Mouse (Mus musculus): ENCODE results near the gene 4833439L19Rik.

Gene 4833439L19Rik

DNA sequence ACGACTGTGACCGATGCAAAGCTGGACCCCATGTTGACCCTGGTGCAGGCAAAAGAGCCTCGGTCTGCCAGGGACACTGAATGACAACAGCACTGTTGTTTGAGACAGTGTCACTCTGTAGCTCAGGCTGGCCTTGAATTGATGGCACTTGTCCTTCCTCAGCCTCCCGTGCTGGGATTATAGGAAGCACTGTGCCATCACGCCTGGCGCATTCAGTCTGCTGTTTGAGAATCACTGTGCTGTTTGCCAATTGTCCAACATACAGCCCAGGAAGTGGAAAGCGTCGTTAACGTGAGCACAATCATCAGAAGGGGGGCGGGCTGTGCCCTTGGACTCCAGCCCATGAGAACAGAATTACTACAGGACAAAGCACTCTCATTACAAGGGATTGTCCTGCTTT, 16.9 kb upstream of the 4833439L19Rik start:
- no peak for DNase-seq (ENCODE audit: low read depth)

DNA sequence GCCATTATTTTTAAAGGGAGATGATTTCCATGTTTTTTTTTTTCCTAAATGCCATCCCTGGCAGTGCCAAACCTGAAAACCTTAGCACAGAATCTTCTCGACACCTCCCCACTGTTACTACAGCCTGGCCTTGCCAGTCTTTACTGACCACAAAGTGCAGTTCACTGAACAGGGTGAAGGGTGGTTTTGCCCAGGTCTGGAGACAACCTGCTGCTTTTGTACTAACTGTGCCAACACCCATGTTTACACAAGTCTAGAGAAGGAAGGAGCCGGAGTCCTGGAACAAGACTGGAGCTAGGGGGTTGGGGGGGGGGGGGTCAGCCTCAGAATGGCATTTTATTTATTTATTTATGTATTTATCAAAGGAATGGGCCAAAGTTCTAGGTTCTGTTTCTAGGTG, 16.1 kb upstream of the 4833439L19Rik start:
- no peak for DNase-seq (ENCODE audit: low read depth)

DNA sequence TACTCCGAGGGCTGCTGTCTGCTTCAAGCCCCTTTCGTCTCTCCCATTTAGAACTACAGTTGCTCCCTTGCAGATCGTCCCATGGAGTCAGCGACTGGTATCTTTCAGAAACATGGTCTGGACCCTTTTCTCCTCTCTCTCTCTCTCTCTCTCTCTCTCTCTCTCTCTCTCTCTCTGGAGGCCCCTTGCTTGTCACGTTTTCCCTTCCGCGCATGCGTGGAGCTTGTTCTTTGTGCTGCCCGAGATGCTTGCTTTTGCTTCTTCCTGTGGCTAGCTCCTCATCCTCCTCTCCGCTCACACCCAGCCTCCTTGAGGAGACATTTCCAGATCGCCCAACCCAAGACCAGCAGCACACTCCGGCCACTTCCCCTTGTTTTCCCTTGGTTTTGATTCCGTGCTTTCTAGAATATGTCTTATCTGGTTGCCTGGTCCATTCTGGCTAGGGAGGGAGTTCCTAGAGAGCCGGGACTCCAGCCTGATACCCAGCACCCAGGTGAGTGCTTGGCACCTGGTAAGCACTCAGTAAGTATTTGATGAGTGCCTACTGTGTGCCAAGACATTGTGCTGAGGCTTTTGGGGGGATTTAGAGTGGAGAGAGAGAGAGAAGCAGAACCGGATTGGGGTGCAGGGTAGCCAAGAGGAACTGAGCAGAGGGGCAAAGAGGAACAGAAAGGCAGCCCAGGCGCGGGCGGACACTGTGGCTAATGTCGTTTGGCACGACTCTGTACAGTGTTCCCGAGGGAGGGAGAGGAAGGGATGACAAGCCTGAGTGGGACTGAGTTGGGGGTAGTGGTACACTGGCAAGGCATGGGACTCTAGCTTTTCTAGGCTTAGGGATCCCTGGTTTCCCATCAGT, 12.6 kb upstream of the 4833439L19Rik start:
- DNase-seq (ENCODE audit: low read depth) = no peak

DNA sequence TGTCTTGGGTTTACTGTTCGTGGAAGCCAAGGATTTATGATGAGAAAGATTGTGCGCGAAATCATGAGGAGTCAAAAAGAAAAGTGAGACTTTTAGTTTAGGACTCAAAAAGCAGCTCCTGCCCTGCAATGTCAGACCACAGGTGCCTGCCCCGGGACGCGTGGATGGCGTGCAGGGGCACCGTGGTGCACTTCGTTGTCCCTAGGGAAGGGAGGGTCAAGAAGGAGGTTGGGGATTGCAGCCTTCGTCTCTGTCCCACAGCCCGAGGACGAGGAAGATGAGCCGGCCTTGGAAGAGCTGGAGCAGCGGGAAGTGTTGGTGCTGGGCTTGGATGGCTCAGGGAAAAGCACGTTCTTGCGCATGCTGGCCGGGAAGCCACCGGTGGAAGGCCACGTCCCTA, 10.3 kb upstream of the 4833439L19Rik start:
- no peak for DNase-seq (ENCODE audit: low read depth)

DNA sequence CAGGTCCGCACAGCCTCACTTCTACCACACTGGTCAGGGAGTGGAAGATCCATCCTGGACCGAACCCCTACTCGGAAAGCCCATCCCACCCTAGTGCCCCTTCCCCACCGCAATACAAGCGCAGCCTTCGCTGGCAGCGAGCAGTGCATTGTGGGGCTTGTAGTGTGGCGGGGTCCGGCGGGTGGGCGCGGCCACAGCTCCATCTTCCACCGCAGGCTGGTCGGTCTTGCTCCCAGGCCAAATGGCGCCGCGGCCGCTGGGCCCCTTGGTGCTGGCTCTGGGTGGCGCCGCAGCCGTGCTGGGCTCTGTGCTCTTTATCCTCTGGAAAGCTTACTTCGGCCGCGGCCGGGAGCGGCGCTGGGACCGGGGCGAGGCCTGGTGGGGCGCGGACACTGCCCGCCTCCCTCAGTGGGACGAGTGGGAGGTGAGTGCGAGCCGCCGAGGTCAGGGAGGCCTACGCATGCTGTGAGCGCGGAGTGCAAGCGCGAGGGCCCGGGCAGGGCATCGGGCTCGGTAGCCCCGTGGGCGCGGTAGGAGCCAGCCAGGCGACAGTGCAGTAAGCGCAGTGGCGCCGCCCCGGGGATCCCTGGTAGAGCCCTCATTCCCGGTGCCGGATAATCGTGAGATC, 9.7 kb upstream of the 4833439L19Rik start, which contains the start of gene Arl10:
TSS of gene Arl10 (plus strand) at position 162 of the 628 bp plus-strand sequence.
- peak; percentile 61 for DNase-seq (ENCODE audit: low read depth)

DNA sequence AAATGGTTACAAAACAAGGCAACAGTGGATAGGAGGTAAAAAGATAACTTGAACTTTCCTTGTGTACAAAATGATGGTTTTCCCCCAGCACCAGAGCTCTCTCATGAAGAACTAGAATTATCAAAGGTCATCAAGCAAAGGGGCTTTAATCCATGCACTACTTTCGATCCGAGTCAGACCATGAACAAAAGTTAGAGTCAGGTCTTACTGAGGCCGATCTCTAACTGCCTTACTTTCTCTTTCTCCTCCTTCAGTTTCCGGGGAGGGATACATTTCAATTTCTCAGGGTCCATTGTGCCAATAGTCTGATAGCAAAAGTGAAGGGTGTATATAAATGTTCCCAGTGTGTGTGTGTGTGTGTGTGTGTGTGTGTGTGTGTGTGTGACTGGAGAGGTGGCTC, 7.4 kb upstream of the 4833439L19Rik start:
- DNase-seq (ENCODE audit: low read depth) = peak; percentile 77

DNA sequence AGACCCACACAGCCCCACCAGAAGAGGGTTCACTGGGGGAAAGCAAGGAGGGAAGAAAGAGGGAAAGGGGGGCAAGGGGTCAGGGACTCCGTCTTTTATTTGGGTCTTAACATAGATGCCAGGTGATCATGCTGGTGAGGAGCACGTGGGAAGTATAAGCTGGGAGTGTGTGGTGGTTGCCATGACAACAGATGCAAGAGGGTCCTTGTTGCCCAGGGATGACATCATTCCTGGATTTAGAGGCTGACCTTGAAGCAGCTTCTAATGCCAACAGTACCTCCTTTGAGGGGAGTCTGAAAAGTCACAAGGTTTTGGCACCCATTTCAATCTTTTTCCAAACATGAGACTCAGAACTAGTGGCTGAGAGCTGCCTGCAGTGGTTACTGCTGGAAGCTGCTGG, 6.4 kb upstream of the 4833439L19Rik start:
- DNase-seq (ENCODE audit: low read depth) = peak; percentile 25

DNA sequence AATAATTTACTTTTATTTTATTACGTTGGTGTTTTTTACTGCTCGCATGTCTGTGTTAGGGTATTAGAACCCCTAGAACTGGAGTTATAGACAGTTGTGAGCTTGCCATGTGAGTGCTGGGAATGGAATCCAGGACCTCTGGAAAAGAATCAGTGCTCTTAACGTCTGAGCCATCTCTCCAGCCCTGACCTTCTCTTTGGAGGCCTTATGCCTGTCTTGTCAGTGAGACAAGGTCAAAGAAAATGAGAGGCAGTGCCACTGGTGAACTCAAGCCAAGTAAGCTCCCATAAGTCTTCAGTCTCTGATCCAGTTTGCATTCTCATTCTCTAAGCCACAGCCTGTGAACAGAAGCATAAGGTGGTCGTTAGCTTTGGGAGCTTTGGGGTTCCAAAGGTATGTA, 5.5 kb upstream of the 4833439L19Rik start:
- peak; percentile 11 for DNase-seq (ENCODE audit: low read depth)

DNA sequence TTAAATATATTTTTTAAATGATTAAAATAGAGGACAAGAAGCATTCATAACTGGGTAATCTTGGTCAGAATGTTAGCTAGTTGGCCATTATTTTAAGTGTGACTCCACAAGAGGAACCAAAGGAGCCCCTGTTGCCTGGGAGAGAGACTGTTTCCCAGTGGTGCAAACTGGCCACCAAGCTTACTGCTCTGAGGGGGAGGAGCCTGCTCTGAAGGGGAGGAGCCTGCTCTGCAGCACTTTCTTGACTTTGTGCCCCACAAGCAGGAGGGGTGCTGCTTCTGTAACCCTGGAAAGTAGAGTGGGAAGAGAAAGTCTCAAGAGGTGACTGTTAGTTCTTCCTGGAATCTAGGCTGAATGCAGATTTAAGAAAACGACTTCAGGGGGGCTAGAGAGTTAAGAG, 4.0 kb upstream of the 4833439L19Rik start:
- DNase-seq (ENCODE audit: low read depth) = peak; percentile 44

DNA sequence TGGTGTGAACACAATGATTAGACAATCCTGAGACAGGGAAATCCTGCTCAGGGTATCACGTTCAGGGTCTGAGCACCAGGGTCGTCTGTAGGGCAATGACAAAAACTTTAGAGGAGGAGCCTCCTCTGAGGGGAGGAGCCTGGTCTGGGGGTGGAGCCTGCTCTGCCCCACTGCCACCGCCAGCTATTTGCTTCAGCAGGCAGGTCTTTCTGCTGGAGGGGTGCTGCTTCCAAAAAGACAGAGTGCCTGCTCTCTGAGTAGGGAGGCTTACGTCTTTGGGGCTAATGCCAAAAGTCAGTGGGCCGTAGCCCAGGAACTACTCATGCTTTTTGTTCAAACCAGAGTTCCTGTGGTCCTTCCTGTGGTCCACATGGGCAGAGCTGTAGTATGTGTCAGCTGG, 3.1 kb upstream of the 4833439L19Rik start:
- DNase-seq (ENCODE audit: low read depth) = peak; percentile 37

DNA sequence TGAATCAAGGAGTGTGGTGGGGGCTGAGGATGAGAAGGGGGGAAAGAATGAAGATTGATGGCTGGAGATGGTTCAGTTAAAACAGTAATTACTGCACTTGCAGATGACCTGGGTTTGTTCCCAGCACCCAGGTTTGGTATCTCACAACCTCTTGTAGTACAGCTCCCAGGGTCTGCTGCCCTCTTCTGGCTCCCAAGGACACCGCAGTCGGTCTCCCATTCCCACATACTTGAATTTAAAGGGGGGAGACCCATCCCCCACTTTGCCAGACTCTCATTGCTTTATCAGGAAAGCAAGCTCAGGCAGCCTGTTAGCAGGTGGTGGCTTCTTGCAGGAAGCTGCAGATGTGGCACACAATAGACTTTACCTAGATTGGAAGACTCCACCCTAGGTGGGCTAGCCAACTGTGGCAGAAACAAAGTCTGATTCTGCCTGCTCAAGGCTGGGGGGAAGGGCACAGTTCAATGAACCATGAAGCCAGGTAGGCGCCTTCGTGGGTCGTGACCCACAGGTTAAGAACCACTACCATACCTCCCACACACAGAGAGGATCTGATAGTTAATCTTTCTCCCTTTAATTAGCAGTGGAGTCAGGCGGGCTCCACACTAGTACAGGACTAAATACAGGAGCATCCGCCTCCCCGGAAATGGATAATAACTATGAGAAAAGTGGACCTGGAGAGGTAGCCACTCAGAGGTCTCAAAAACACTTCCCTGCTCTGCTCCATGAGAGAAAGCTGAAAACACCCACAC, 535 bp upstream of the 4833439L19Rik start:
- DNase-seq (ENCODE audit: low read depth) = no peak

DNA sequence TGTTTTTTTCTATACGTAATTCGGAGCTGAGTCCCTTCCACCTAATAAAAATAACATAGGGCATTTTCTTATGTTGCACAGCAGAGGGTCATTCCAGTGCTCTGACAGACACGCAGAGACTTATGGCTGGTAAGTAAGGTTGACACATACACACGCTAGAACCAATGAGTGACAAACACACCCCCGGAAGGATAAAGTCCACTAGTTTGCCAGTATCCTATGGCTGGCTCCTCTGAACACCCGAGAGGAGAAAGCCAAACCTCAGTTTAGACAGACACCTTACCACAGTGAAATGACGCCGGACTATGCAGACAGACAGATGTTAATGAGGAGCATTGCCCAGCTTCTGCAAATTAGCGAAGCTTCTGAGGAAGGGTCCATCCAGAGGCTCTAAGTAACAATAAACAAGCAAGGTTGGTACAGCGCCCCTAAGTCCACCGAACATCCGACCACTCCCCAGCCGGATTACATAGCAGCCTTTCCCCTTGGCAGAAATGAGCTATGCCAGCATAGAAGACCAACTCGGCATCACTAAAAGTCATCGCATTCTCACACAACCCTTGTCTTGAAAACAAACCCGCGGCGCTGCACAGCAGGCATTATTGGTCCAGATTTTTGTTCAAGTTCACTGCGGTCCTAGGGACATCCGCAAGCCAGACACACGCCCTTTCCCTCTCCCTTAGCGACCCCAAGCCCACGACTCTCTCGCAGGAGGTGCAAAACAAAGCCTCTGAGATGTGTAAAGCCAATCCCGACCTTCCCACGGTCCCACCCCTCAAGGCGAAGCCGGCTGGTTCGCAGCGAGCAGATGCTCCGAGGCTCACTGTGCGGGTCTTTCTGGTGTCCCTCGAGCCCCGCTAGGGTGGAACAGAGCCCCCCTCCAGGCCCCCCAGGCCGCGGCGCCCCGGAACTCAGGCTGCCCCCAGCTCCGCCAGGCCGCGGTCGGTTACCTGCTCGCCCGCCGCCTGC, 719 bp downstream of the 4833439L19Rik start:
- DNase-seq (ENCODE audit: low read depth) = peak; percentile 51

DNA sequence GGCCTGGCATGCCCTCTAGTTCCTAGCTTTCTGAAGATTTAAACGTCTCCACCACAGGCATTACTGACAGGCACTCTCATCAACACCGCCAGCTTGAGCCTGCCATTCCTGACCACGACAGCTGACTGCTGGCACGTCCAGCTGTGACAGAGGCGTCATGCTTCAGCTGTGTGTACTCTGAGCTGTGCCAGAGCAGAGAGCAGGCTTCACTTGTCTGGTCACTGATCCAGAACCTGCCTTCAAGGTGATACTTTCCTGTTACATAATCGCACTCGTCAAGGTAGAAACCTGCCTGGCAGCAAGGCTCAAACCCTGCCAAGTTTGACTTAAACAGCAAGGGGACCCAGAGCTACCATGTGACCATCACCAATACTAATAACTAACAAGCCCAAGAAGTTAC, 2.7 kb downstream of the 4833439L19Rik start:
- DNase-seq (ENCODE audit: low read depth) = no peak

DNA sequence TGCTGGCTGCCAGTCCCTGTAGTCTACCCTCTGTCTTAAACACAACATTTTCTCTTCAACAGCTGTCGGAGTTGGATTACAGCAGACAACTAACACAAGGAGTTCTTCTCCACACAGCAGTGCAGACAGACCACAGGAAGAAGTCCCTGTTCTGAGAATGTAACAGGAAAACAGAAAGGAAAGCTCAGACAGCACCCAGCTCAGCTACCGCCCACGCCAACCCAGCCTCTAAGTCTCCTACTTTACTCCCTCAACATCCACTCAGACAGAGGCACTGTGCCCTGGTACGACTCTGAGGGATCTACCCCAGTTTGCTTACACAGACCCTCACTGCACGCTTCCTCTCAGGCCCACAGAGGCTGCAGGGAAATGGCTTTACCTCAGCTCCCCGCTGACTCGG, 4.6 kb downstream of the 4833439L19Rik start:
- no peak for DNase-seq (ENCODE audit: low read depth)

DNA sequence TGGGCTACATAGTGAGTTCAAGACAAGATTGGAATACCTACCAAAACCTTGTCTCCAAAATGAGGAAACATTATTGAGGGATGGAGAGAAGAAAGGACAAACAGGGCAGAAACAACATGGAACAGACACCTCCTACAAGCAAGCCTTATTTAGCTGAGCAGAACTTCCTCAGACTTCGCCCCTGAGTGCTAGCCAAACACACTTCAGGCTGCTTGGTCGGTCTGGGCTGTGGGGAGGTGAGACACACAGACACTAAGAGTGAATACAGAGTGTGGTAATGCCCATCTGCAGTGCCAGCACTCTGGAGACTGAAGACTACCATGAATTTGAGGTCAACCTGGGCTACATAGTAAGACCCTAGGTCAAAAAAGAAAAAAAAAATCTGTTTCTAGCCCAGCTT, 5.6 kb downstream of the 4833439L19Rik start:
- no peak for DNase-seq (ENCODE audit: low read depth)

DNA sequence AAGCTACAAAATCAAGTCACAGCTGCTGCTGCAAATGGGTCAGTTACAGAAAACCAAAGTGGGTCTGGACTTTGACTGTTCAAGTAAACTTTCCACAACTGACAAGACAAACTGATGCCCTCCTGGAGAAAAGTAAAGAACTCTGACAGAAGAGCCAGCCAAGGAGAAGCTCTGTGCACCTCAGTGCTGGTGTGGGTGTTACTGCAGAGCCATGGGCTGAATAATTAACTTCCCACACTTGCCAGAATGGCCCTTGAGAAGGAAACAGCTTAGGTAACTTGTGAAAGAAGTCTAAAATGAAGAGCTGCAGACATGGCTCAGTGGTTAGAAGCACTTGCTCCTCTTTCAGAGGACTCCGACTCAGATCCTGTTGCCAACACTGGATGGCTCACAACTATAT, 7.6 kb downstream of the 4833439L19Rik start:
- DNase-seq (ENCODE audit: low read depth) = no peak

DNA sequence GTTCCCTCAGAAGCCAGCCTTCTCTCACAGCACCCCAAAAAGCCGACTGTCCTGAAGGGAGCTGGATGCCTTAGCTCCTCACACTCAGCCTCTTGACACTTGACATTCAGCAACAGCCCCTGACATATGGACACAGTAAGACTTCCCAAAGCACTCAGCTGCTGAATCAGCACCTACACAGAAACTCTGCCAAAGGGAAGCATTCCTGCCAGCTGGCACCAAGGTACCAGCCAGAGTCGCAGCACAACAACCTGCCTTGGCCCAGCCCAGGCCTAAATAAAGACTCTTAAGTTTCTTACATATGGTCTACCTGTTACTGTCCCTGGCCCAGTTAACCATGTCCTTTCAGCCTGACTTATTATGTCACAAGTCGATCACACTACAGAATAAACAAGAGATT, 8.4 kb downstream of the 4833439L19Rik start:
- DNase-seq (ENCODE audit: low read depth) = no peak

DNA sequence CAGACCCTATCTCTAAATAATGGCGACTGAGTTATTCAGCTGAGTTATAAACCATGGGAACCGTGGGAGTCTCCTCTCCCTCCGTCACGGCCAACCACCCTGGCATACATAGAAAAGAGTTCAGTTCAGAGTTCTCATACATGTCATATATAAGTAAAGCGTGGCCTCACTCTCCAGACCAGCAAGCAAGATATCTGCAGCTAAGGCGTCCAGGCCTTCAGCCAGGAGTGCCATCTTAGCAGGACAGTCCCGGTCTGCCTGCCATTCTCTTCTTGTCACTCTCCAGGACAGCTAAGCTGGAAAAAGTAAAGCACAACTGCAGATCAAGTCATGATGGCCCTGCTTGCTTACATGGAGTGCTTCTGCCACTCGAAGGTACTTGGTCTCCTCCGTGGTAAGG, 9.1 kb downstream of the 4833439L19Rik start:
- no peak for DNase-seq (ENCODE audit: low read depth)

DNA sequence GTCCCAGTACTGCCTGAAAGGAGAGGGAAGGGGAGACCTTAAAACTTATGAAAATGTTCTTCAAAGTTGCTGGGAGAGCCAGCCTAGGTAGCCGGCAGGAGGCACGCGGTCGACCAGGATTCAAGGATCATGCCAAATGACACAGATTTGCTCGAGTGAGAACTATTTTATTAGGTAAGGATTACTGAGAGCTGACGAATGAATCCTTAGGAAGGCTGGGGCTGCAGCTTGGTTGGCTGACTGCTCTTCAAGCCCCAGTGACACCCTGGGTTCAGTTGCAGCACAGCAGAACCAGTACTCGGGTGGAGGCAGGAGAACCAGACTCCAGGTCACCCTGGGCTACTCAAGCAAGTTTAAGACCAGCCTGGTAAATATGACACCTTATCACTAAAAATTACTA, 17.2 kb downstream of the 4833439L19Rik start:
- no peak for DNase-seq (ENCODE audit: low read depth)

DNA sequence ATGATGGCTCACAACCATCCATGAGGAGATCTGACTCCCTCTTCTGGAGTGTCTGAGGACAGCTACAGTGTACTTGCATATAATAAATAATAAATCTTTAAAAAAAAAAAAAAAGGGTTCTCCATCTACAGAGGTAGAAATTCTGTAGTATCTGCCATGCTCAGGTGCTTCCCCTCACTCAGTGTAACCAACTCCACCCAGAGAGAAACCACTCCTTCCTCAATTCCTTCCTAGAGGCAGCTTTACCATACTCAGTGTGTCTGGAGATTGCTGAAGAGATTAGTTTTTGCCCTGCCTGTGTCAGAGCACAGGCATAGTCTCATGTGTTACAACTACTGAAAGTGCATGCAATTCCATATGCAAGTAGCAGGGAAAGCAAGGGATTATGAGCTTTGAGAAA, 33.1 kb downstream of the 4833439L19Rik start:
- no peak for DNase-seq (ENCODE audit: low read depth)

DNA sequence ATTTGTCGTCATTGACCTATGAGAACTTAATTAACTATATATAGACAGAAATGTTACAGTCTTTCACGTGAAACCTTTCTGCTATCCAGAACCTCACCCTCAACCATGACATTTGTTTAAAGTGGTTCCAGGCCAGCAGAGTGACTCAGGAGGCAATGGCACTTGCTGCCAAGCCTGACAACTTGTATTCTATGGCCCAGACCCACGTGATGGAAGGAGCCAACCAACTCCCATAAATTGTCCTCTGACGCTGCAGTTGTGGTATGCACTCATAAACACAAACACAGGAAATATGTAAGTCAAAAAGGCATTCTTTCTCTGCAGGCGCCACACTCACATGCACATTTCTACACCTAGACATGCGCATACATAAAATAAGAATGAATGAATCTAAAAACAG, 38.1 kb downstream of the 4833439L19Rik start:
- DNase-seq (ENCODE audit: low read depth) = no peak

DNA sequence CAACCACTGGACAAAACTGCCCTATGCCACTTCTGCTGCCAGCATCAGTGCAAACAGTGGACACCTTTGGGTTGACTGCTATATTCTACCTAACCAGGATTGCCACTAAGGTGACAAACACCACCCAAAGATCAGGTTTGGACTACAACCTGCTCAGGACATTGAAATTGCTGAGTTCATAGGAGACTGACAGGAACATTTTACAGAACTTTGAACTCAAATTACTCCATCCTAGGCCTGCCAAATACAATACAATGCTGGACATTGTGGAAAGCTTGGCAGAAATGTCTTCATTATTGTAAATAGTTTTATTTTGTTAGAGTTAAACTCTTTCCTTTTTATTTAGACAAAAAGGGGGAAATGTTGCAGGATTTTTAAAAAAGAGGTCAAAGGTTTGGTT, 44.1 kb downstream of the 4833439L19Rik start:
- DNase-seq (ENCODE audit: low read depth) = no peak

Measured in induced T-regulatory cell, adult 2 months (primary cell).